Mouse (Mus musculus) midbrain, embryonic 15.5 days (tissue): ENCODE results near the gene Vsig4. TPM values are rescaled to one million over a fixed set of nuclear protein-coding genes. Genes with fewer than 3 reads are reported as not detected.
"Not testable (repeated sequence)": the region's sequence is repeated elsewhere in the genome, so short reads cannot be mapped to it uniquely, and the experiment has no call there.

Experiments used
- ATAC-seq: fragments of 200-750 bp; cut with Nextera tagmentation; replicated peaks from 2 replicates; pipeline ENCODE4 v1.8.0; 2017; ENCODE audit warnings: moderate TSS enrichment
- H3K27ac ChIP-seq: fragments of 300-500 bp; sonication (generic); 2 replicates; pipeline ENCODE4 v1.5.1; 2015; ENCODE audit warnings: mild to moderate bottlenecking, inconsistent platforms
- H3K27me3 ChIP-seq: fragments of 300-500 bp; sonication (generic); replicated peaks from 2 replicates; pipeline ENCODE4 v1.6.1; 2015; ENCODE audit warnings: inconsistent platforms
- H3K36me3 ChIP-seq: fragments of 300-500 bp; sonication (generic); replicated peaks from 2 replicates; pipeline ENCODE4 v1.6.1; 2015; ENCODE audit warnings: inconsistent platforms
- H3K4me1 ChIP-seq: fragments of 300-500 bp; sonication (generic); 2 replicates; pipeline ENCODE4 v1.6.1; 2015; ENCODE audit warnings: inconsistent platforms
- H3K4me2 ChIP-seq: fragments of 300-500 bp; sonication (generic); 2 replicates; pipeline ENCODE4 v1.6.1; 2015; ENCODE audit warnings: inconsistent platforms, mild to moderate bottlenecking, moderate library complexity
- H3K4me3 ChIP-seq: fragments of 300-500 bp; sonication (generic); 2 replicates; pipeline ENCODE4 v1.5.1; 2015; ENCODE audit warnings: mild to moderate bottlenecking, inconsistent platforms
- H3K9ac ChIP-seq: fragments of 300-500 bp; sonication (generic); 2 replicates; pipeline ENCODE4 v1.6.1; 2015; ENCODE audit warnings: mild to moderate bottlenecking, inconsistent platforms
- H3K9me3 ChIP-seq: fragments of 300-500 bp; sonication (generic); 2 replicates; pipeline ENCODE4 v1.6.1; 2016; ENCODE audit warnings: inconsistent platforms
- WGBS: fragments of 180-500 bp; shearing (Covaris S2); methylation state at CpG from one replicate; pipeline ENCODE4 v1.1.7; 2015; ENCODE audit warnings: mixed read lengths; 5-methylcytosine and 5-hydroxymethylcytosine counted together
- polyA plus RNA-seq: library from polyadenylated mRNA; unstranded; fragments of >200 nt; fragmentation: Nextera tagmentation; extraction: Ambion mirVana; gene quantifications from 2 replicates; pipeline ENCODE4 v1.2.1, GENCODE M21; 2015

The Vsig4 gene
- not detected in 2 replicates for polyA plus RNA-seq

GRCm38 (mm10) chrX:96293338-96293737 lies at the start of gene Vsig4:
Vsig4 (minus strand) TSS chrX:96293438.
- no peaks in the 10 kb centered on the region for H3K27me3 ChIP-seq
- no peak within 1 kb of the TSS for H3K27ac ChIP-seq
- H3K9me3 ChIP-seq: no peaks in the 10 kb centered on the region
- WGBS: 91% methylated on average over 3 of the region's 3 CpGs
- ATAC-seq: no peak
- H3K36me3 ChIP-seq: no peaks in the 10 kb centered on the region
- H3K4me2 ChIP-seq: no peak within 1 kb of the TSS
- no peaks in the 10 kb centered on the region for H3K4me1 ChIP-seq
- no peak within 1 kb of the TSS for H3K4me3 ChIP-seq
- no peak within 1 kb of the TSS for H3K9ac ChIP-seq

DNA sequence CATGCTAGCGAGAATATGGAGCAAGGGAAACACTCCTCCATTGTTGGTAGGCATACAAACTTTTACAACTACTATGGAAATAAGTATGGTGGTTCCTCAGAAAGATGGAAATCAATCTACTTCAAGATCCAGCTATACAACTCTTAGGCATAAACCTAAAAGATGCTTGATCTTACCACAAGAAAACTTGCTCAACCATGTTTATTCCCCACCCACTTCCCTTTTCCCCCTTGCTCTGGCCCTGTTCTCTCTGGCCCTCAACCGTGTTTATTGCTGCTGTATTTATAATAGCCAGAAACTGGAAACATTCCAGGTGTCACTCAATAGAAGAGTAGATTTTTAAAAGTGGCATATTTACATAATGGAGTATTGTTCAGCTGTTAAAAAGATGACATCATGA lies 45.9 kb upstream of the Vsig4 start:
- H3K27me3 ChIP-seq: no peaks in the 10 kb centered on the region
- ATAC-seq: no peak

GRCm38 (mm10) chrX:96329764-96330163 lies 36.5 kb upstream of the Vsig4 start:
- no peaks in the 10 kb centered on the region for H3K27me3 ChIP-seq

More for the DNA sequence above, 45.9 kb upstream of the Vsig4 start:
- Histone ChIP-seq H3K9ac (no peak overlapping the region), H3K9me3 (no peaks in the 10 kb centered on the region), H3K4me3 (no peak overlapping the region), H3K36me3 (no peaks in the 10 kb centered on the region), H3K4me1 (no peaks in the 10 kb centered on the region), H3K27ac (no peak overlapping the region), H3K4me2 (no peak overlapping the region)
- WGBS: 81% methylated on average over 2 of the region's 2 CpGs

DNA sequence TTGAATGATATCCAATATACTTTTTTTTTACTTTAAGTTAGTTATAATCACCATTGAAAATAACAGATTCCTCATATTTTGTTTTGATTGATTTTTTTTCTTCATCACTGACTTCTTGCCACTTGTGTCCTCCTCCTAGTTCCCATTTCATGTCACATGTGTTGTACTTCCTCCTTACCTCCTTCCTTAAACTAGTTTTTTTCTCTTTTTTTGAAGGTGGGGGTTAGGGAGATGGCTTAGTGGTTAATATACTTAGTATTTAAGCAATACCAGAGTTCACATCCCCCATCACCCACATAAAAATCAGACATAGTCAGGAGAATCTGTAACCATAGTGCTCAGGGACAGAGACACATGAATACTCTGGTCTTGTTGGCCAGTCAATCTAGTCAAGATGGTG lies 36.7 kb downstream of the Vsig4 start:
- Histone ChIP-seq H3K27ac (no peak overlapping the region), H3K4me1 (no peaks in the 10 kb centered on the region), H3K4me3 (no peak overlapping the region), H3K9ac (no peak overlapping the region), H3K9me3 (no peaks in the 10 kb centered on the region), H3K27me3 (no peaks in the 10 kb centered on the region), H3K36me3 (no peaks in the 10 kb centered on the region), H3K4me2 (no peak overlapping the region)
- no peak for ATAC-seq

More at GRCm38 (mm10) chrX:96329764-96330163, 36.5 kb upstream of the Vsig4 start:
- WGBS: 59% methylated on average over 4 of the region's 4 CpGs
- Histone ChIP-seq H3K36me3 (no peaks in the 10 kb centered on the region), H3K9ac (no peak overlapping the region), H3K9me3 (no peaks in the 10 kb centered on the region), H3K4me3 (no peak overlapping the region), H3K4me2 (no peak overlapping the region), H3K27ac (no peak overlapping the region), H3K4me1 (no peaks in the 10 kb centered on the region)
- no peak for ATAC-seq

DNA sequence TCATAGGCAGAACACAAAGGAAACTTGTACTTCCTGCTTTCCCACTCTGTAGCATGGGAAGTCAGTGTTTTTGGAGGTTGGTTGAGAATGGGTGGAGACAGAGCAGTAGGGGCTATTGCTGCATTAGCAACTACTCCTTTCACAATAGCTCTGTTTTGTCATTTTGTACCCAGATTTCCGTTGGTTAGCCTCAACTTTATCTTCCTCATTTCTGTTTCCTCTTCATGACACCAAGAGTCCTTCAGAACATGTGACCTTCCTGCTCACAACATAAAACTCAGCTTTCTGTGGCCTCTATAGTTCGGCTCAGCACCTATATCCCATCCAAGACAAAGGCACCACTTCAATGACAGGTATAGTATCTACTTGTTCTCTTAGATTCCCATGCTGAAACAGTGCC lies 53.6 kb downstream of the Vsig4 start:
- 68% methylated on average over 2 of the region's 2 CpGs for WGBS
- ATAC-seq: no peak

DNA sequence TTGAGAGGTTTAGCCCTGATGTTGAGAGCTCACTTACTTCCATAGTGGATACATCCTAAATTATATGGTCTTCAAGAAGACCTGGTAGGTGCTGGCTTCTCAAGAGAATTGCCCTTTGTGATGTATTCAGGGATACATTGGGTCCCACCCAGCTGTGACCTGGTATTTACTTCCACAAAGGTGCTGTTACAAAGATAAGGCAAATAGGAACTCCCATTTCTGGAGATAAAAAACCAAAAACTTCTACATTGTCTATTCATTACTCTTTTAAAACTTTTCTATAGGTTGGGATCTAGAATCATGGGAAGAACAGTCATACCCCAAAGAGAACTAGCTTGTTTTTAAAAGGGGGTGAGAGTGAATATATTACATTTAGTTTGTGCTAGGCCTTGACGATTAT lies 54.2 kb downstream of the Vsig4 start:
- no peak for ATAC-seq
- 80% methylated on average over 1 of the region's 1 CpGs for WGBS
- no peak overlapping the region for H3K4me2 ChIP-seq
- no peaks in the 10 kb centered on the region for H3K9me3 ChIP-seq
- no peaks in the 10 kb centered on the region for H3K36me3 ChIP-seq
- no peaks in the 10 kb centered on the region for H3K4me1 ChIP-seq
- no peak overlapping the region for H3K4me3 ChIP-seq
- no peak overlapping the region for H3K27ac ChIP-seq
- H3K27me3 ChIP-seq: no peaks in the 10 kb centered on the region
- no peak overlapping the region for H3K9ac ChIP-seq

More for the DNA sequence above, 53.6 kb downstream of the Vsig4 start:
- Histone ChIP-seq H3K4me3 (no peak overlapping the region), H3K4me2 (no peak overlapping the region), H3K9me3 (no peaks in the 10 kb centered on the region), H3K36me3 (no peaks in the 10 kb centered on the region), H3K27me3 (no peaks in the 10 kb centered on the region), H3K27ac (no peak overlapping the region), H3K4me1 (no peaks in the 10 kb centered on the region), H3K9ac (no peak overlapping the region)

- H3K36me3 ChIP-seq: no peaks in the 10 kb centered on the region
- no peak overlapping the region for H3K4me3 ChIP-seq
- 68% methylated on average over 1 of the region's 1 CpGs for WGBS
- no peak for ATAC-seq
- no peak overlapping the region for H3K9ac ChIP-seq
- no peak overlapping the region for H3K27ac ChIP-seq
- H3K9me3 ChIP-seq: no peaks in the 10 kb centered on the region
- H3K4me2 ChIP-seq: no peak overlapping the region
- H3K4me1 ChIP-seq: no peaks in the 10 kb centered on the region
- no peaks in the 10 kb centered on the region for H3K27me3 ChIP-seq
Measured at GRCm38 (mm10) chrX:96235775-96236174, 57.5 kb downstream of the Vsig4 start.

GRCm38 (mm10) chrX:96227030-96227429 lies 66.2 kb downstream of the Vsig4 start:
- Histone ChIP-seq H3K4me2 (no peak overlapping the region), H3K36me3 (no peaks in the 10 kb centered on the region), H3K4me1 (no peaks in the 10 kb centered on the region), H3K27ac (no peak overlapping the region), H3K4me3 (no peak overlapping the region), H3K27me3 (no peaks in the 10 kb centered on the region), H3K9me3 (no peaks in the 10 kb centered on the region), H3K9ac (no peak overlapping the region)
- ATAC-seq: no peak

GRCm38 (mm10) chrX:96225474-96225873 lies 67.8 kb downstream of the Vsig4 start:
- H3K27ac ChIP-seq: no peak overlapping the region
- no peaks in the 10 kb centered on the region for H3K9me3 ChIP-seq

GRCm38 (mm10) chrX:96224210-96224609 lies 69.0 kb downstream of the Vsig4 start:
- H3K27me3 ChIP-seq: no peaks in the 10 kb centered on the region
- no peak for ATAC-seq
- 86% methylated on average over 6 of the region's 6 CpGs for WGBS
- no peak overlapping the region for H3K27ac ChIP-seq
- H3K9me3 ChIP-seq: no peaks in the 10 kb centered on the region
- no peaks in the 10 kb centered on the region for H3K4me1 ChIP-seq
- H3K4me2 ChIP-seq: no peak overlapping the region
- H3K36me3 ChIP-seq: no peaks in the 10 kb centered on the region
- no peak overlapping the region for H3K9ac ChIP-seq
- H3K4me3 ChIP-seq: no peak overlapping the region

More at GRCm38 (mm10) chrX:96225474-96225873, 67.8 kb downstream of the Vsig4 start:
- no peak for ATAC-seq
- H3K4me3 ChIP-seq: no peak overlapping the region
- H3K9ac ChIP-seq: no peak overlapping the region
- no peaks in the 10 kb centered on the region for H3K36me3 ChIP-seq
- H3K27me3 ChIP-seq: no peaks in the 10 kb centered on the region
- no peaks in the 10 kb centered on the region for H3K4me1 ChIP-seq
- H3K4me2 ChIP-seq: no peak overlapping the region

GRCm38 (mm10) chrX:96218088-96218487 lies 75.2 kb downstream of the Vsig4 start:
- Histone ChIP-seq H3K4me1 (no peaks in the 10 kb centered on the region), H3K27ac (no peak overlapping the region), H3K27me3 (no peaks in the 10 kb centered on the region), H3K4me2 (no peak overlapping the region), H3K9ac (no peak overlapping the region), H3K36me3 (no peaks in the 10 kb centered on the region), H3K9me3 (no peaks in the 10 kb centered on the region), H3K4me3 (no peak overlapping the region)
- 59% methylated on average over 1 of the region's 1 CpGs for WGBS
- no peak for ATAC-seq

GRCm38 (mm10) chrX:96206872-96207271 lies 86.4 kb downstream of the Vsig4 start:
- no peaks in the 10 kb centered on the region for H3K36me3 ChIP-seq
- no peaks in the 10 kb centered on the region for H3K27me3 ChIP-seq
- ATAC-seq: no peak
- no peak overlapping the region for H3K9ac ChIP-seq
- H3K4me2 ChIP-seq: no peak overlapping the region
- H3K9me3 ChIP-seq: no peaks in the 10 kb centered on the region
- no peak overlapping the region for H3K4me3 ChIP-seq
- H3K27ac ChIP-seq: no peak overlapping the region
- WGBS: 33% methylated on average over 1 of the region's 1 CpGs
- no peaks in the 10 kb centered on the region for H3K4me1 ChIP-seq

GRCm38 (mm10) chrX:96205143-96205542 lies 88.1 kb downstream of the Vsig4 start:
- H3K4me3 ChIP-seq: not testable (repeated sequence)

More at GRCm38 (mm10) chrX:96205143-96205542, 88.1 kb downstream of the Vsig4 start:
- H3K27ac ChIP-seq, H3K4me2 ChIP-seq, H3K4me1 ChIP-seq, ATAC-seq, H3K9me3 ChIP-seq, H3K27me3 ChIP-seq, H3K36me3 ChIP-seq, H3K9ac ChIP-seq: not testable (repeated sequence)
- 87% methylated on average over 3 of the region's 3 CpGs for WGBS
